Mouse (Mus musculus): Measurements from ENCODE around the gene Mia2. TPM values are rescaled to one million over a fixed set of nuclear protein-coding genes. Genes with fewer than 3 reads are reported as not detected.

Gene Mia2
- total RNA-seq, 2 experiments from 2014 or later, result 113 to 123 TPM

DNA sequence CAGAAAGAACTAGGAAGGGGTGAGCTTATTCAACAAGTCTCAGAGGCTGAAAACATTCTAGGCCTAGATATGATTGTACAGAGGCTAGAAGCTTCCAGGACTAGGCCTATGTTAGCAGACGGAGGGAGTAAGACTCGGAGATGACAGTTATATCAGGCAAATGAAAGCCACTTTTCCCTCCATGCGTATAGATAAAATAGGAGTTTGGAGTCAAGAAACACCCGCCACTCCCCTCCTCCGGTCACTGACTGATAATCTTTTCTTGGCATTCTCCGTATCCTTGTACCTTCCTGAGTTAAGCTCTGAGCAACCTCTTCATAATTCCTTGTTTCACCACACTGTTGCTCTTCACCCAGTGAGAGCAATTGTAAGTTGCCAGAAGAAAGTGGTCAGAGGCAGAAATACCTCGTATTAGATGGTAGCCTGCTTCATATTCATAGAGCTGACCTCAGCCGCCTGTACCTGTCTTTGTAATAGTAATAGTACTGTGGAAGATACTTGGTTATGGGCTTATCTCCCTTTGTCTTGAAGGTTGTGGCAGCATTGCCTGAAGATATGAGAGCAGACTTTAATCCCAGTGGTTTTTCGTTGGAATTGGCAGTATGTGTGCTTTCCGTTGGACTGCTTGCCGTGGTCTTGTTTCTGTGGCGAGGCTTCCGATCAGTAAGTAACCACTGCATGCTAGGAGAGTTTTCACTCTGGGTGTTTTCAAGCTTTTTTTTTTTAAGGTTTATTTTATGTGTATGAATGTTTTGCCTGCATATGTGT lies 40.1 kb downstream of the Mia2 start:
- no peak overlapping the region for H3K27ac ChIP-seq
- H3K4me3 ChIP-seq, result no peak overlapping the region
- intact Hi-C loops (cut with DNase I), result no loop called here

DNA sequence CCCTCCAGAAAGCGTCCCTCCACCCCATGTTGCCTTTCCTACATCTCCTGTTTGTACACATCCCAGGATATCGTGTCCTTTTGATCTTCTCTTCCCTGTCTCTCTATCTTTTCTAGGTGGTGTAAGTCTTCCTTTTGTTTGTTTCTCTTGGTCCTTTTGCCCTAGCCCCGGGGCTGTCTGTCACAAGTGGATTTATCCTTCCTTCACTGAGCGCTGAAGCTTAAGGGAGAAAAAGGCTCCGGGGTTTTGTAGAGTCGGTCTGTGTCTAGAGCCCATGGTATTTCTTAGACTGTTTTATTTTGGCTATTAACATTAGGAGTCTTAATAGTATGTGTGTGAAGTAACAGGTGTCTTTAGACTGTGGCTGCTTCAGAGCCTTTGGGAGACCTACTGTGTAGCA lies 41.4 kb downstream of the Mia2 start:
- intact Hi-C loops (cut with DNase I), result no loop called here
- no peak for TF ChIP-seq CTCF (IDR thresholded peaks at IDR 0.05)
- no peak for DNase-seq
- no peak overlapping the region for H3K27ac ChIP-seq
- H3K4me3 ChIP-seq, result no peak overlapping the region

More for the DNA sequence above, 40.1 kb downstream of the Mia2 start:
- TF ChIP-seq CTCF (IDR thresholded peaks at IDR 0.05), result no peak
- no peak for DNase-seq

DNA sequence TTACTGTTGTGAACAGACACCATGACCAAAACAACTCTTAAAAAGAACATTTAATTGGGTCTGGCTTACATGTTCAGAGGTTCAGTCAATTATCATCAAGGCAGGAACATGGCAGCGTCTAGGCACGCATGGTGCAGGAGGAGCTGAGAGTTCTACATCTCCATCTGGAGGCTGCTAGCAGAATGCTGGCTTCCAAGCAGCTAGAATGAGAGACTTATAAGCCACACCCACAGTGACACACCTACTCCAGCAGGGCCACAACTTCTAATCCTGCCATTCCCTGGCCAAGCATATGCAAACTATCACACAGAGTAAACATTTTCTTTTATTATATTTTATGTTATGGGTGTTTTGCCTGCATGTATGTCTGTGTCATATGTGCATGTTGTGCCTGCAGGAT lies 43.8 kb downstream of the Mia2 start:
- Histone ChIP-seq H3K4me3 (no peak overlapping the region), H3K27ac (no peak overlapping the region)
- TF ChIP-seq CTCF (IDR thresholded peaks at IDR 0.05), result no peak
- intact Hi-C loops (cut with DNase I), result no loop called here
- no peak for DNase-seq

DNA sequence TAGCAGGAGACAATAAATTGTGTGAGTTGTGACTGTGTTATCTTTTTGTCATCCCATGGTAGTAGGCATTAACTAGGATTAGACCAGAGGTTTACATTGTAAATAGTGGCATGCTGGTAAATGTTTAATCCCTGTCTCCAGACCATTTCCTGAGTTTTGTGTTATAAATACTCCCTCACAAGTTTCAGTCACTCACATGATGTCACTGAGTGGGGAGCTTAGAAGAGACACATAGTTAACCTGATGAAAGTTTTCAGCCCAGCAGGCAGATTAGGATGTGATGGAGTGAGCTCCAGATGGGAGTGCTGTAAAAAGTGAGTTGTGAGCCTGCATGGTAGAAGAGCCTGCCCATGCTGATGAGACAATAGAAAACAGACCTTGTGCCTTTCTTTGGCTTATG lies 49.5 kb downstream of the Mia2 start:
- no peak for TF ChIP-seq CTCF (IDR thresholded peaks at IDR 0.05)
- Histone ChIP-seq H3K27ac (no peak overlapping the region), H3K4me3 (no peak overlapping the region)
- intact Hi-C loops (cut with DNase I), result no loop called here
- no peak for DNase-seq

DNA sequence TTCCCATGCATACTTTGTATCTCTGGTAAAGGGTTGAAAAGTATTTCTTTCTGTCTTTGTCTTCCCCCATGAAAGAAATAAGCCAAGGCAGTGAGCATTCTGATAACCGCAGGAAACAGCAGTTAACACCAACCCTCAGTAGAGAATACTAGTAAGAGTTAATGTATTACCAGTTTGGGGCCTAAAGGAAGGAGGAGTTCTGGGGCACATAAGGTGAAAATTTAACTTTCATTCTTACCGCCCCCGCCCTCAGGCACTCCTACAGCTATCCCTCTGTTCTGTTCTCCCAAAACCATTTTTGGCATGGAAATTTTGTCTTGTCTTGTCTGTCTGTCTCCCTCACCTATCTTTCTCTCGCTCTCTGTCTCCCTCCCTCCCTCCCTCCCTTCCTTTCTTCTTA lies 54.1 kb downstream of the Mia2 start:
- intact Hi-C loops (cut with DNase I), result no loop called here
- no peak for DNase-seq
- no peak for TF ChIP-seq CTCF (IDR thresholded peaks at IDR 0.05)

DNA sequence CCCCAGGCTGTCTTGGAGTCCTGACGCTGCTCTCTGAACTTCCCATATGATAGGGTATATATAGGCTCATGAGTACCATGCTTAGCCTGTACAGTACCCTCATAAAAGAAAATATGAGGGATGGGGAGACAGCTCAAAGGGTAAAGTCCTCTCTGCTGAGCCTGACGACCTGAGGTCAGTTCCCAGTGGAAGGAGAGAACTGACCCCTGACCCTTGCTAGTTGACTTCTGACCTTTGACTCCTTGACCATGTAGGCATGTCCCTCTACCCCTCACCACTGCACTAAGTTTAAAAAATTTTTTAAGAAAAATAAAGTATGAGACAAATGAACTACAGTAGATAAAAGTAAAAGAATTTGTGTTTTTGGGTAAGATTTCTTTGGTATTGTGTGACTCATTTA lies 65.5 kb downstream of the Mia2 start:
- H3K27ac ChIP-seq, result no peak overlapping the region
- TF ChIP-seq CTCF (IDR thresholded peaks at IDR 0.05), result no peak
- no peak for DNase-seq
- no peak overlapping the region for H3K4me3 ChIP-seq
- intact Hi-C loops (cut with DNase I), result no loop called here

More for the DNA sequence above, 54.1 kb downstream of the Mia2 start:
- Histone ChIP-seq H3K27ac (no peak overlapping the region), H3K4me3 (no peak overlapping the region)

DNA sequence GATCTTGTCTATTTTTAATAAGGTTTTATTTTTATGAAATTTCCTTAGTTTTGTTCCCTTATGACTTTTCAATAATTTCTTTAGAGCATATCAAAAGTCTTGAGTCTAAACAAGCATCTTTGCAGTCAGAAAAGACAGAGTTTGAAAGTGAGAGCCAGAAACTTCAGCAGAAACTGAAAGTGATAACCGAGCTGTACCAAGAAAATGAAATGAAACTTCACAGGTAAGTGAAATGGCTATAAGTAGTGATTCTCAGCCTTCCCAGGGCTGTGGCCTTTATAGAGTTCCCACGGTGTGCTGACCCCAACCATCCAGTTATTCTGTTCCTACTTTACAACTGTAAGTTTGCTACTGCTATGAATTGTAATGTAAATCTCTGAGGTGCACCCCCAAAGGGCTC lies 67.2 kb downstream of the Mia2 start:
- intact Hi-C loops (cut with DNase I), result no loop called here
- DNase-seq, result no peak
- TF ChIP-seq CTCF (IDR thresholded peaks at IDR 0.05), result no peak
- H3K4me3 ChIP-seq, result no peak overlapping the region
- H3K27ac ChIP-seq, result no peak overlapping the region

DNA sequence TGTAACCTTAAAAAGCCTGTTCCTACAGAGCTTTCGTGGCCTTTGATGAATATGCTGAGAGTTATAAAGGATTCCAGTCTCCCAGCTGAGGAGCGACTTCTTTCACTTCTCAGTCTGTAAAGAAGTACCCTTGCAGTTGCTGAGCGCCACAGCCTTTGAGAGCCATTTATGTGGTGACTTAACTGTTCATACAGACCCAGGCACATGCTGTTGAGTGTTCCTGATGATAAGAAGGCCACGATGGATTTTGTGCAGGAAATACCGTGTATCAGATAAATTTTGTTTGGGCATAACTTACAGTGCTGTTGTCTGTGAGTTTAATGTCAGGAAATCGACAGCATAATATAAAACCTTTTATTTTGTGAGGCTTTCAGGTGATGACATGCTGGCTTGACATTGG lies 68.9 kb downstream of the Mia2 start:
- TF ChIP-seq CTCF (IDR thresholded peaks at IDR 0.05), result no peak
- intact Hi-C loops (cut with DNase I), result no loop called here
- Histone ChIP-seq H3K4me3 (no peak overlapping the region), H3K27ac (no peak overlapping the region)
- DNase-seq, result no peak

DNA sequence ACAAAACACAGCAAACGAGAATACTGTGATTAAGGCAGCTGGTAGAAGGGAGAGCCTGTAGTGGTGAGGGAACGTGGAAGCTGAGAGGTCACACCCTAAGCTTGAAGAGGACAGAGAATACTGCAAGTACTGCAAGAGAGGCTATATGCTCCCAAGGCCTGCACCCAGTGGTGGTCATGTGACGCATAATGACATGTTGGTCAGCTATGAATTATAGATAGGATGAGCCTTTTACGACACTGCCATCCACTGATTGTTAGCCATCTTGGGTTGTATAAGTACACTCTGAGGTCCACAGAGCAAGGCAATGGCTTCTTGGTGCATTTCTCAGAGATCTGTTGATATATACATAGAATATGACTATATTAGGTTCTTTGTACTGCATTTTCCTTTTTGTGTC lies 71.0 kb downstream of the Mia2 start:
- intact Hi-C loops (cut with DNase I), result no loop called here
- TF ChIP-seq CTCF (IDR thresholded peaks at IDR 0.05), result no peak
- Histone ChIP-seq H3K4me3 (no peak overlapping the region), H3K27ac (no peak overlapping the region)
- DNase-seq, result no peak

DNA sequence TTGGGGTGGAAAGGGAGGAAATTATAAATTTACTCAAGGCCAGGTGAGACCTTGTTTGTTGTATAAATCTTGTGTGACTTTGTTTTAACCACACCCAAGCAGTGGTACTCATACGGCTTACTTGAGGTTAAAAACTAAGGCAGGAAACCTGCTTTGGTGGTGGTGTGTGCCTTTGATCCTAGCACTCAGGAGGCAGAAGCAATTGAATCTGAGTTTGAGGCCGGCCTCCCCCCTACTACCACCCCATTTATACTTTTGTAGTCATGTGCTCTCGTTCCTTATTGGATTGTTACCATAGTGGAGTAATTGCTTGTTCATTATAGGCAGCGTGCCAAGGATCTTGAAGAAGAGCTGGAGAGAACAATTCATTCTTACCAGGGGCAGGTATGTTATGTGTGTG lies 74.3 kb downstream of the Mia2 start:
- Histone ChIP-seq H3K4me3 (no peak overlapping the region), H3K27ac (no peak overlapping the region)
- no peak for TF ChIP-seq CTCF (IDR thresholded peaks at IDR 0.05)
- DNase-seq, result no peak
- intact Hi-C loops (cut with DNase I), result no loop called here

DNA sequence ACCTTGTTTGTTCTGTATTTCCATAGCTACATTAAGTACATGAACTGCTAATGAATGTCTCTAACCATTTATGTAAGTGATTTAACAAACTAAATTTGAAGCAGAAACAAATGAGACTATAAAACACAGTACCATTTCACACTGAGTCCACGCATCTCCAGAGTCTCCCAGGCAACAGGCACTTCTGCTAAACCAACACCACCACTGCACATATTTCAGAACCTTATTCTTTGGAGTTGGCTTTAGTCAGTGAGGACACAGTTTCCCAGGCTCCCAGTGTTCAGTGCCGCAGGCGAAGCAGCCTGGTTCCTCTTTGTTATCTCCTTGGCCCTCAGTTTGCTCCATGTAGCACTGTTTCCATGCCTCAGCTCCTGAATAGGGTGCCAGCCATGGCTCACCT lies 82.2 kb downstream of the Mia2 start:
- no peak overlapping the region for H3K4me3 ChIP-seq
- intact Hi-C loops (cut with DNase I), result no loop called here
- no peak for TF ChIP-seq CTCF (IDR thresholded peaks at IDR 0.05)
- no peak overlapping the region for H3K27ac ChIP-seq
- no peak for DNase-seq

DNA sequence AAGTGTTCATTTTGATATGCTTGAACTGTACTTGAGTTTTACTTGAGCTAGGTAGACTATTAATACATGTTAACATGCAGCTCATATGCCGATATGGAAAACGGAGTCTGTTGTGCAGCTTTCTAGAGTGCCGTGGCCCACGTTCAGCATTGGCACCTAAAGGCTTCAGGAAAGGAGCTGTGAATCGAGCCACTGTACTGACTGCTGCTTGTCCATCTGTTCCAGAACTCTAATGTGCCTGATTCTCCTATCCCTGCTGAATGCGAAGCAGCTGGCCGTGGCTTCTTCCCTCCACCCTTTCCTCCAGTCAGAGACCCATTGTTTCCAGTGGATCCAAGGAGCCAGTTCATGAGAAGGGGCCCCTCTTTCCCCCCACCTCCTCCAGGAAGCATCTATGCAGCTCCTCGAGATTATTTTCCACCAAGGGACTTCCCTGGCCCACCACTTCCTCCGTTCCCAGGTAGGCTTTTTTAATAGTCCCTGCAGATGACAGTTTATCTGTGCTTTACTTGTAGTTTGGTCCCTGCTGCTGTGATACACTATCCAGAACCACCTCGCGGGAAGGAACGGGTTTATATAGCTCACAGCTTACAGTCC lies 92.6 kb downstream of the Mia2 start:
- Histone ChIP-seq H3K27ac (no peak overlapping the region), H3K4me3 (no peak overlapping the region)
- TF ChIP-seq CTCF (IDR thresholded peaks at IDR 0.05), result no peak
- DNase-seq, result no peak
- intact Hi-C loops (cut with DNase I), result no loop called here

DNA sequence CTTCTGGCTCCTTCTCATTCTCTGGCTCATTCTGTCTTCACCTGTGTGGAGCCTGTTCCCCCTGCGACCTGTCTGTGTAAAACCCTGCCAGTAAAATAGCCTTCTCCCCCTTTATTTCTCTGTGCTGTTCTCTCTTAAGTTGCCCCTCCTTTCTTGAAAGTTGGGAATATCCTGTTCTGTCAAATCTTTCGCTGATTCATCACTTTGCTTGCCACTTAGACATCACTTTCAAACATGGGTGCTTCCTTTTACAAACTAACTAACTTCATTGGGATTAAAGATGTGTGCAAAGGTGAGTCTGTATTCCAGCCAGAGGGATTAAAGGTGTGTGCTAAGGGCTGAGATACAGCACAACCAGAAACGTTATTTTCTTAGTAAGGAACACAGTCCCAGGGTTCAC lies 98.0 kb downstream of the Mia2 start:
- intact Hi-C loops (cut with DNase I), result no loop called here
- no peak overlapping the region for H3K27ac ChIP-seq
- no peak overlapping the region for H3K4me3 ChIP-seq
- no peak for TF ChIP-seq CTCF (IDR thresholded peaks at IDR 0.05)
- no peak for DNase-seq
